Mouse (Mus musculus) kidney, adult 10 weeks (tissue): Measurements from ENCODE around the gene Wscd1. TPM values are rescaled to one million over a fixed set of nuclear protein-coding genes. Genes with fewer than 3 reads are reported as not detected.

Experiments
- polyA plus RNA-seq: library from polyadenylated mRNA; stranded (reverse); fragments of 350-450 nt; fragmentation: Illumina TruSeq; extraction: RNeasy Lipid Tissue Mini Kit (QIAGEN cat#74804); gene quantifications from one replicate; pipeline ENCODE4 v1.2.3, GENCODE M21; 2014; ENCODE audit warnings: low read depth, low replicate concordance

Gene Wscd1
- polyA plus RNA-seq = 0.24 TPM

GRCm38 (mm10) chr11:71749671-71750070, at the start of gene Wscd1:
Wscd1 (plus strand) TSS chr11:71749920.

